Comparison of ENCODE assay signal across 8 mouse cellular contexts in the genomic region with DNA sequence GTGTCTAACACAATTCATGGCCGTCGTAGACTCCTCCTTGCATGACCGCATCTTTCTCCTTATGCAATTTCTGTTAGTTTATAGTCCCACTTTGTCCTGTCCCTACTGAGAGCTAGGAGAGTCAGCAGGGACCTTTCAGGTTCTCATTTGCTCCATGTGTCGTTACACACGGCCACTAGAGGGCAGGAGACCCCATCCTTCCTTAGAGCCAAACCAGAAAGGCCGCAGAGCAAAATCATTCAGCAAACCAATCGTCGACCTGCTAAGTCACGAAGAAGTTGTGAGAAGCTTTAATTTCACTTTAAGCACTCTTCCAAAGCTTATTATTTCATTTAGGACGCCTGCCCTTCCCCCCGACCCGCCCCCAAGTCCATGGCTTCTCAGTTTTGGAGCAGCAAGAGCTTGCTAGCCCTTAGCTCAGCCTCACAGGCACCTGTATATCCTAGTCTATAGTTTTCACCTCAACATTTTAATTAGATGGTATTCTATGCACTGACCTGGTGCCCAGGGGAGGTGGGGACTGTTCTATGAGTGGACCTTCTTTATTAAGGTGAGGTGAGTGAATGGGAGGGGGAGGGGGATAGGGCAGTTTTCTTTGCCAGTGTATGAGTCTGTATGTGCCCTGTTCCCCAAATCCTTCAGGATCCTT. TPM values are rescaled to one million over a fixed set of nuclear protein-coding genes. Genes with fewer than 3 reads are reported as not detected.
A peak's percentile ranks its signal among the peaks of the same experiment; 100 is the strongest.
DNase-seq lines count a peak whose midpoint lies in the region; ATAC-seq and TF ChIP-seq lines count a peak whose summit lies in the region.

No protein-coding gene starts in this region.

- no peak for ATAC-seq in liver, embryonic 11.5 days (replicated peaks; ENCODE audit: low FRiP score)
- ATAC-seq in neural tube, embryonic 14.5 days (ENCODE audit: low read depth), result peak; percentile 65; the same call in 1 of the 2 replicates

- H3K4me1 ChIP-seq in kidney, adult 2 months (ENCODE audit: control insufficient read depth, insufficient read depth, low read length), result peaks cover 10% of the 10 kb centered on the region
- H3K4me1 ChIP-seq in liver, embryonic 11.5 days (replicated peaks; ENCODE audit: control insufficient read depth, insufficient read depth, low read length), result 0 out of 2 replicates have a peak, but pooled peaks cover 4% of the 10 kb centered on the region
- H3K4me1 ChIP-seq in neural tube, embryonic 14.5 days (ENCODE audit: control insufficient read depth, insufficient read depth, low read length), result no peaks in the 10 kb centered on the region

- TF ChIP-seq POLR2A in kidney, adult 2 months (IDR thresholded peaks at IDR 0.05; ENCODE audit: low read depth, low read length), result no peak

- peak; percentile 64 for DNase-seq in right cerebral cortex, adult 18-20 months
- DNase-seq in right cerebral cortex, postnatal 36 days (ENCODE audit: low spot score in 2 of 2), result no peak
- peak; percentile 83 to 86 for DNase-seq in cerebellum, postnatal 10 days
- DNase-seq in heart, adult 18-20 months, result peak; percentile 80 to 87
- DNase-seq in kidney, adult 2 months, result peak; percentile 87
- peak; percentile 58 for DNase-seq in liver, embryonic 11.5 days (ENCODE audit: low spot score)
- DNase-seq in thymus, adult 18-20 months, result peak; percentile 52 to 66

- WGBS in kidney, adult 2 months, result 6% methylated on average over 12 of the region's 12 CpGs
- WGBS in liver, embryonic 11.5 days, result 8% methylated on average over 12 of the region's 12 CpGs
- WGBS in neural tube, embryonic 14.5 days, result 17% methylated on average over 12 of the region's 12 CpGs

- no peaks in the 10 kb centered on the region; the same call in 1 of the 2 replicates for H3K36me3 ChIP-seq in kidney, adult 2 months (ENCODE audit: control insufficient read depth, insufficient read depth, low read length)
- no peaks in the 10 kb centered on the region for H3K36me3 ChIP-seq in liver, embryonic 11.5 days (ENCODE audit: control insufficient read depth, insufficient read depth, low read length)
- H3K36me3 ChIP-seq in neural tube, embryonic 14.5 days (ENCODE audit: control insufficient read depth, insufficient read depth, low read length), result no peaks in the 10 kb centered on the region

- TF ChIP-seq CTCF in kidney, adult 2 months (conservative IDR thresholded peaks at IDR 0.05; ENCODE audit: insufficient read depth, insufficient read length, low read depth, low read length), result peak; percentile 94

- no peak overlapping the region for H3K9ac ChIP-seq in liver, embryonic 11.5 days (ENCODE audit: low read depth, low read length)
- no peak overlapping the region for H3K9ac ChIP-seq in neural tube, embryonic 14.5 days (replicated peaks; ENCODE audit: low read depth, low read length)

- no peaks in the 10 kb centered on the region for H3K9me3 ChIP-seq in liver, embryonic 11.5 days (ENCODE audit: control insufficient read depth, low read length)
- H3K9me3 ChIP-seq in neural tube, embryonic 14.5 days (ENCODE audit: control insufficient read depth, low read length), result no peaks in the 10 kb centered on the region

- H3K4me3 ChIP-seq in kidney, adult 2 months (ENCODE audit: insufficient read depth, low read depth, low read length), result no peak overlapping the region
- H3K4me3 ChIP-seq in liver, embryonic 11.5 days (ENCODE audit: low read depth, low read length), result no peak overlapping the region
- H3K4me3 ChIP-seq in neural tube, embryonic 14.5 days (ENCODE audit: low read depth, low read length), result no peak overlapping the region

- H3K27me3 ChIP-seq in kidney, adult 2 months (replicated peaks; ENCODE audit: control insufficient read depth, insufficient read depth, low read length), result no peaks in the 10 kb centered on the region
- no peaks in the 10 kb centered on the region for H3K27me3 ChIP-seq in liver, embryonic 11.5 days (replicated peaks; ENCODE audit: control insufficient read depth, insufficient read depth, low read length)
- no peaks in the 10 kb centered on the region for H3K27me3 ChIP-seq in neural tube, embryonic 14.5 days (ENCODE audit: control insufficient read depth, insufficient read depth, low read length)

- peak overlapping the region; percentile 7; the same call in 1 of the 2 replicates for H3K27ac ChIP-seq in kidney, adult 2 months (ENCODE audit: insufficient read depth, low read depth, low read length)
- no peak overlapping the region for H3K27ac ChIP-seq in liver, embryonic 11.5 days (ENCODE audit: low read depth, low read length)
- H3K27ac ChIP-seq in neural tube, embryonic 14.5 days (ENCODE audit: low read depth, low read length), result no peak overlapping the region

- H3K4me2 ChIP-seq in liver, embryonic 11.5 days, result no peak overlapping the region
- H3K4me2 ChIP-seq in neural tube, embryonic 14.5 days (ENCODE audit: low read depth, low read length), result no peak overlapping the region

RNA-seq across cellular contexts. Expression of a gene that starts 1.2 kb away (rescaled TPM):
- total RNA-seq in heart, adult 18-20 months (2021), result 1 to 10 TPM; 7.1 to 7.5 TPM
- polyA plus RNA-seq in kidney, adult 2 months (2012; rRNA removed), result 6.1 and 9.1 TPM in 2 replicates
- 0.32 and 1.1 TPM in 2 replicates for polyA plus RNA-seq in liver, embryonic 11.5 days (2014; fragmentation: Nextera tagmentation; extraction: Ambion mirVana)
- polyA plus RNA-seq in neural tube, embryonic 14.5 days (2014; fragmentation: Nextera tagmentation; extraction: Ambion mirVana), result 0.20 and 0.35 TPM in 2 replicates

RNA-seq across cellular contexts. Expression of a gene that starts 19.2 kb away (rescaled TPM):
- under 1 TPM; 0.37 to 0.39 TPM for total RNA-seq in heart, adult 18-20 months (2021)
- polyA plus RNA-seq in kidney, adult 2 months (2012; rRNA removed), result 30.9 and 37.4 TPM in 2 replicates
- 0.40 and 0.45 TPM in 2 replicates for polyA plus RNA-seq in liver, embryonic 11.5 days (2014; fragmentation: Nextera tagmentation; extraction: Ambion mirVana)
- polyA plus RNA-seq in neural tube, embryonic 14.5 days (2014; fragmentation: Nextera tagmentation; extraction: Ambion mirVana), result 20.5 and 26.9 TPM in 2 replicates

RNA-seq across cellular contexts. Expression of a gene that starts 30.1 kb away (rescaled TPM):
- total RNA-seq in heart, adult 18-20 months (2021), result 1 to 10 TPM; 4.6 to 4.9 TPM
- polyA plus RNA-seq in kidney, adult 2 months (2012; rRNA removed), result 6.8 and 10.1 TPM in 2 replicates
- 14.5 and 17.9 TPM in 2 replicates for polyA plus RNA-seq in liver, embryonic 11.5 days (2014; fragmentation: Nextera tagmentation; extraction: Ambion mirVana)
- polyA plus RNA-seq in neural tube, embryonic 14.5 days (2014; fragmentation: Nextera tagmentation; extraction: Ambion mirVana), result 0.70 and 1.5 TPM in 2 replicates

RNA-seq across cellular contexts. Expression of a gene that starts 38.6 kb away (rescaled TPM):
- 10 to 100 TPM; 19.3 to 32.9 TPM for total RNA-seq in heart, adult 18-20 months (2021)
- 27.5 and 44.3 TPM in 2 replicates for polyA plus RNA-seq in kidney, adult 2 months (2012; rRNA removed)
- 21.8 and 23.5 TPM in 2 replicates for polyA plus RNA-seq in liver, embryonic 11.5 days (2014; fragmentation: Nextera tagmentation; extraction: Ambion mirVana)
- 0.33 and 1.4 TPM in 2 replicates for polyA plus RNA-seq in neural tube, embryonic 14.5 days (2014; fragmentation: Nextera tagmentation; extraction: Ambion mirVana)

RNA-seq across cellular contexts. Expression of a gene that starts 43.9 kb away (rescaled TPM):
- total RNA-seq in heart, adult 18-20 months (2021), result 10 to 100 TPM; 11.8 to 12.3 TPM
- 4.3 and 6.1 TPM in 2 replicates for polyA plus RNA-seq in kidney, adult 2 months (2012; rRNA removed)
- 2.7 and 3.3 TPM in 2 replicates for polyA plus RNA-seq in liver, embryonic 11.5 days (2014; fragmentation: Nextera tagmentation; extraction: Ambion mirVana)
- polyA plus RNA-seq in neural tube, embryonic 14.5 days (2014; fragmentation: Nextera tagmentation; extraction: Ambion mirVana), result 12.3 and 17.6 TPM in 2 replicates

Comparison
In these comparisons a context has a peak if more than half of its experiments do, and no peak if none do; other contexts are left out.
1. DNase-seq: peak in right cerebral cortex, adult 18-20 months (single experiment), cerebellum, postnatal 10 days (2 of 2), heart, adult 18-20 months (2 of 2), kidney, adult 2 months (single experiment), liver, embryonic 11.5 days (single experiment) and thymus, adult 18-20 months (2 of 2); none in right cerebral cortex, postnatal 36 days (0 of 2).
2. RNA of a gene that starts 19.2 kb away (polyA plus RNA-seq): 30.9 to 37.4 TPM in kidney, adult 2 months and 20.5 to 26.9 TPM in neural tube, embryonic 14.5 days; 0.40 to 0.45 TPM in liver, embryonic 11.5 days; every median in the first group is over 10 times any median in the second.